Mouse (Mus musculus): ENCODE data around the gene Ryr3.

DNA sequence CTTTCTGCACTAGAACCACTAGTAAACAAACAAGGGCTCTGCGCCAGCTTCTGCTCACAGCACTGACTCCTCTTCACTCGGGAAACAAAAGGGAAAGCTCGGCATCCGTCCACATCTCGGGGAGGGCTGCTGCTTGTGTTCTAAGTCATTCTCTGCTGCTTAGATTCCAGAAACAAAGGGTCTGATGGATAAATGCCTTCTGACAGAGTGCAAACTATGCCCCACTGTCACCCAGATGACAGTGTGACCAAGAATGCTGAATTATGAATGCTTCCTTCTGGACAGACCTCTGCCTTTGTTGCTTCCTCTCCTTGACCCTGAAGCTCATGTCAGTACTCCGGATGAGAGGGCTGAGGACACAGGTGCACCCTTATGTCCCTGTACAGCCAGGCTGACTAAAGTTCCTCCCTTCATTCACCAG is 625.4 kb downstream of the Ryr3 start:
- TF ChIP-seq CEBPB (IDR thresholded peaks at IDR 0.05; ENCODE audit: insufficient read depth, poor library complexity, severe bottlenecking) (no peak), TCF12 (IDR thresholded peaks at IDR 0.05; ENCODE audit: insufficient read depth, poor library complexity, severe bottlenecking) (no peak), POLR2AphosphoS2 (IDR thresholded peaks at IDR 0.05; ENCODE audit: insufficient read length, low read depth) (no peak), E2F4 (IDR thresholded peaks at IDR 0.05; ENCODE audit: insufficient read depth) (no peak), POLR2A (IDR thresholded peaks at IDR 0.05; ENCODE audit: insufficient read length, low read depth) (no peak), MAX (IDR thresholded peaks at IDR 0.05; ENCODE audit: low read depth) (no peak), SRF (IDR thresholded peaks at IDR 0.05; ENCODE audit: control insufficient read depth, insufficient read length, low read depth) (no peak), USF1 (IDR thresholded peaks at IDR 0.05; ENCODE audit: low read depth) (no peak), MYOD1 (IDR thresholded peaks at IDR 0.05; ENCODE audit: control insufficient read depth in 1 of 3, insufficient read length in 2 of 3, low read depth in 2 of 3) (no peak), TCF3 (IDR thresholded peaks at IDR 0.05; ENCODE audit: insufficient read length, low read depth) (no peak)

Measured in myocyte (in vitro differentiated cells).